Mouse (Mus musculus): Measurements from ENCODE around the gene Fam126a. TPM values are rescaled to one million over a fixed set of nuclear protein-coding genes. Genes with fewer than 3 reads are reported as not detected.

Gene Fam126a
- total and polyA plus RNA-seq, 3 experiments: 19.6 to 32.6 (median 22.6) TPM

DNA sequence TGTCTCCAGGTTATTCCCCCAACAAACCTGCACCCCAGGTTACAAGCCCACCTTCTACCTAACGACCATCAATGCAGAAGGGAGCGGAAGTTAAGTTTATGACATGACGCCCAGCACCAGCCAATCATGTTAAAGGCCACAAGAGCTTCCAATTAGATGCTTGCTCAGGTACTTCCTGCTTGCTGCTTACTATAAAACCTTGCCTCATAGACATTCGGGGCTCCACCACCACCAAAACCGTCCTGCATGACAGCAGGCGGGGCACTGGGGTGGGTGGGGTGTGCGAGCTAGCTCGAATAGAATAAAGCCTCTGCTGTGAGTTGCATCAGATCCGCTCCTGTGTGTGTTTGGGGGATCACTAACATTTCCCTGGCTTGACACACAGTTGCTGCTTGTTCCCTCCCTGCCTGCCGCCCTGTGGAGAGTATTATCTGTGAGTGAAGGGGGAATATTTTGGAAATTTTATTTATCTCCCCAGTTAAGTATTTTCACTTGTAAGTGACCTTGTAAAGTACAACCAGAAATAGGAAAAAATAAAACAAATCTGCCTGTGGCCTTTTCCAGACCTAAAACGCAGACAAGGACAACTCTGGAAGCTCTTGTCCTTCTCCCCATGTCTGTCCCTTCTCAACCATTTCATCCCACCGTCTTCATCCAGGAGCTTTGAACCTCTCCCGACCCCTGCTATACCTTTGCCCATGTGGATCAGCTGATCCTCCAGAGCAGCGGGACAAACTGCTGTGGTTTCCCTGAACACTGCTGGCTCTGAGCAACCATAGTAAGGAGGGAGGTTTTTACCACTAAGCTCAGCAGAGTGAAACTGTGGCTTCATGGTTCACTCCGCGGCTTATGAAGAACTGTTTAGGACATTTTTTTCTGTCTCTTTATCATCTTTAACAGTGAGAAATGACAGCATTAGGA is 21.5 kb upstream of the Fam126a start:
- H3K9me3 ChIP-seq (replicated peaks; ENCODE audit: low read length): peaks cover 7% of the 10 kb centered on the region
- no peaks in the 10 kb centered on the region for H3K79me2 ChIP-seq (replicated peaks; ENCODE audit: control insufficient read depth, extremely low read depth, insufficient read depth, poor library complexity, severe bottlenecking)
- no peaks in the 10 kb centered on the region for H3K27me3 ChIP-seq (replicated peaks)
- peak; percentile 81 for DNase-seq (ENCODE audit: extremely low read depth)
- H3K4me3 ChIP-seq (replicated peaks in 1 of 3; ENCODE audit: low read depth in 2 of 3, low read length in 2 of 3, poor library complexity in 1 of 3): peak overlapping the region in 2 of 3 experiments; percentile 11 to 56
- H3K36me3 ChIP-seq (replicated peaks in 1 of 2; ENCODE audit: control insufficient read depth in 1 of 2, insufficient read depth in 1 of 2, low read length in 1 of 2): no peaks in the 10 kb centered on the region
- peaks cover 10 to 34% of the 10 kb centered on the region in 2 experiments for H3K4me1 ChIP-seq (ENCODE audit: control insufficient read depth in 1 of 2, insufficient read depth in 2 of 2)
- peak overlapping the region; percentile 51 for H3K4me2 ChIP-seq (ENCODE audit: insufficient read depth, low read depth, poor library complexity, severe bottlenecking)
- dilution Hi-C loops (cut with MboI; ENCODE audit: extremely low pct_ligation_motif_present, extremely low pct_unique_long_range_greater_than_20kb, low sequenced_read_pairs): no loop called here
- peak overlapping the region; percentile 60 for H3K9ac ChIP-seq (ENCODE audit: insufficient read depth, low read depth)
- TF ChIP-seq E2F4 (IDR thresholded peaks at IDR 0.05; ENCODE audit: insufficient replicate concordance, low read depth, low read length) (no peak), JUND (conservative IDR thresholded peaks at IDR 0.05; ENCODE audit: low read depth, low read length) (no peak), RAD21 (IDR thresholded peaks at IDR 0.05; ENCODE audit: low read depth, low read length) (no peak), MAFK (IDR thresholded peaks at IDR 0.05; ENCODE audit: insufficient replicate concordance, low read length) (no peak), RCOR1 (conservative IDR thresholded peaks at IDR 0.05; ENCODE audit: low read depth, low read length) (no peak), ZMIZ1 (IDR thresholded peaks at IDR 0.05; ENCODE audit: low read depth, low read length) (no peak), USF2 (conservative IDR thresholded peaks at IDR 0.05; ENCODE audit: low read depth, low read length) (no peak), NELFE (IDR thresholded peaks at IDR 0.05; ENCODE audit: low read depth, low read length) (no peak), UBTF (IDR thresholded peaks at IDR 0.05; ENCODE audit: low read depth, low read length) (no peak), MYC (IDR thresholded peaks at IDR 0.05; ENCODE audit: low read depth, low read length) (no peak), MXI1 (IDR thresholded peaks at IDR 0.05; ENCODE audit: low read depth, low read length) (no peak), SMC3 (IDR thresholded peaks at IDR 0.05; ENCODE audit: low read depth, low read length) (no peak), EP300 (IDR thresholded peaks at IDR 0.05; ENCODE audit: low read length) (no peak), NRF1 (IDR thresholded peaks at IDR 0.05; ENCODE audit: low read depth, low read length) (no peak), KAT2A (IDR thresholded peaks at IDR 0.05; ENCODE audit: insufficient replicate concordance, low read length) (no peak), MAZ (IDR thresholded peaks at IDR 0.05; ENCODE audit: low read depth, low read length) (no peak), CTCF (conservative IDR thresholded peaks at IDR 0.05 in 1 of 2, IDR thresholded peaks at IDR 0.05 in 1 of 2; ENCODE audit: low read depth in 2 of 2, low read length in 2 of 2) (no peak), POLR2A (IDR thresholded peaks at IDR 0.05; ENCODE audit: low read depth, low read length) (no peak), JUN (IDR thresholded peaks at IDR 0.05; ENCODE audit: insufficient read depth, low read depth, low read length) (no peak), PAX5 (IDR thresholded peaks at IDR 0.05; ENCODE audit: low read length) (no peak), ZKSCAN1 (IDR thresholded peaks at IDR 0.05; ENCODE audit: borderline replicate concordance, low read depth, low read length) (no peak), TCF12 (IDR thresholded peaks at IDR 0.05; ENCODE audit: low read depth, low read length) (0 out of 2 replicates have a peak, but pooled peaks have one; percentile 20), SIN3A (IDR thresholded peaks at IDR 0.05; ENCODE audit: low read length) (0 out of 2 replicates have a peak, but pooled peaks have one; percentile 23), ETS1 (conservative IDR thresholded peaks at IDR 0.05; ENCODE audit: low read depth, low read length) (peak; percentile 11), IRF4 (IDR thresholded peaks at IDR 0.05; ENCODE audit: low read depth, low read length) (no peak), MAX (IDR thresholded peaks at IDR 0.05; ENCODE audit: low read length) (no peak), ZC3H11A (IDR thresholded peaks at IDR 0.05; ENCODE audit: low read depth, low read length) (no peak), ZNF384 (IDR thresholded peaks at IDR 0.05; ENCODE audit: low read depth, low read length) (peak; percentile 65), ELF1 (IDR thresholded peaks at IDR 0.05; ENCODE audit: low read depth, low read length) (peak; percentile 71), BHLHE40 (IDR thresholded peaks at IDR 0.05; ENCODE audit: low read depth, low read length) (no peak), USF1 (IDR thresholded peaks at IDR 0.05; ENCODE audit: low read depth, low read length) (no peak)
- in situ Hi-C loops (cut with MboI; ENCODE audit: low pct_ligation_motif_present, low pct_unique_long_range_greater_than_20kb, low sequenced_read_pairs): loop anchor here (25.0 kb wide), 1 partner anchor 640 kb away; no protein-coding TSS in a partner anchor
- peak overlapping the region; percentile 24; the same call in 1 of the 2 replicates for H3K27ac ChIP-seq (ENCODE audit: insufficient read depth, low read depth)
